In the genomic region with DNA sequence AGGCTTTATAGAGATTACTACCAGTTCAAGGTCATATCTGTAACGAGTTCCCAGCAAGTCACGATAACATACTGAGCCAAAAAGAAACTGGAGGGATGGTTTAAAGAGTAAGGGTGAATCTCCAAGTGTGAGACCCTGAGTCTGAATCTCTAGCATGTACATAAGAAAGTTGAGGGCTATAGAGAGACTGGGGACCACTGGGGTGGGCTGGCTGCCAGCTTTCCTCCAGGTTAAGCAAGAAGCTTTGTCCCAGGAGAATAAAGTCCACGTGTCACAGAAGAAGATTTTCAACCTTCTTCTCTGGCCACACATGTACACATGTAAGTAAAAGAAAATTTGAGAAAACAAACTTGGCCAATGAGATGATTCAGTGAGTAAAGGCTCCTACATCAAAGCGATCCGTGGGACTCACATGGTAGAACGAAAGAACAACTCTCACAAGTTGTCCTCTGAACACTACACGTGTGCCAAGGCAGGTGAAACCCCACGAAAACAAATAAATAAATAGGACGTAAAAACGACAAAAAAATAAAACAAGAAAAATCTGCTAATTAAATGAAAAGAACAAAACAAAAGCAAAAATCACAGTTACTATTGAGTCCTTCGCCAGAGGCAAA, we compare ENCODE assay signal across 8 mouse cellular contexts. TPM values are rescaled to one million over a fixed set of nuclear protein-coding genes. Genes with fewer than 3 reads are reported as not detected.
A peak's percentile ranks its signal among the peaks of the same experiment; 100 is the strongest.
DNase-seq lines count a peak whose midpoint lies in the region; ATAC-seq and TF ChIP-seq lines count a peak whose summit lies in the region.

No protein-coding gene starts in this region.

- H3K27me3 ChIP-seq in lung, embryonic 14.5 days (ENCODE audit: insufficient read depth, low read length) = no peaks in the 10 kb centered on the region; the same call in 1 of the 2 replicates
- H3K27me3 ChIP-seq in hindbrain, embryonic 14.5 days (ENCODE audit: control insufficient read depth, insufficient read depth, low read length) = no peaks in the 10 kb centered on the region

- no peaks in the 10 kb centered on the region; the same call in 1 of the 2 replicates for H3K4me1 ChIP-seq in lung, embryonic 14.5 days (ENCODE audit: insufficient read depth)
- peaks cover 12% of the 10 kb centered on the region for H3K4me1 ChIP-seq in hindbrain, embryonic 14.5 days (replicated peaks; ENCODE audit: control insufficient read depth, insufficient read depth, low read length)

- H3K9ac ChIP-seq in lung, embryonic 14.5 days = no peak overlapping the region
- peak overlapping the region; percentile 94; the same call in 1 of the 2 replicates for H3K9ac ChIP-seq in hindbrain, embryonic 14.5 days

- no peak; the same call in 1 of the 2 replicates for ATAC-seq in lung, embryonic 14.5 days (ENCODE audit: insufficient read depth)
- no peak for ATAC-seq in hindbrain, embryonic 14.5 days (ENCODE audit: low FRiP score)

- H3K36me3 ChIP-seq in lung, embryonic 14.5 days (ENCODE audit: insufficient read depth) = no peaks in the 10 kb centered on the region
- no peaks in the 10 kb centered on the region; the same call in 1 of the 2 replicates for H3K36me3 ChIP-seq in hindbrain, embryonic 14.5 days (replicated peaks; ENCODE audit: control insufficient read depth, insufficient read depth)
- no peaks in the 10 kb centered on the region for H3K36me3 ChIP-seq in macrophage (ENCODE audit: inconsistent target)

- H3K9me3 ChIP-seq in lung, embryonic 14.5 days (ENCODE audit: low read depth, low read length) = no peaks in the 10 kb centered on the region
- no peaks in the 10 kb centered on the region for H3K9me3 ChIP-seq in hindbrain, embryonic 14.5 days (ENCODE audit: control insufficient read depth, low read length)

- H3K4me3 ChIP-seq in lung, embryonic 14.5 days (ENCODE audit: low read depth, low read length) = peak overlapping the region; percentile 65
- peak overlapping the region; percentile 84 for H3K4me3 ChIP-seq in hindbrain, embryonic 14.5 days (replicated peaks; ENCODE audit: low read length)
- H3K4me3 ChIP-seq in macrophage (ENCODE audit: inconsistent target) = peak overlapping the region; percentile 66

- no peak for TF ChIP-seq CTCF in lung, embryonic 14.5 days (IDR thresholded peaks at IDR 0.05; ENCODE audit: low read depth)

- no peak overlapping the region for H3K27ac ChIP-seq in lung, embryonic 14.5 days (ENCODE audit: low read depth)
- H3K27ac ChIP-seq in hindbrain, embryonic 14.5 days = peak overlapping the region; percentile 51; the same call in 1 of the 2 replicates
- H3K27ac ChIP-seq in macrophage = no peak overlapping the region

- peak; percentile 4 for DNase-seq in lung, embryonic 14.5 days
- no peak for DNase-seq in lung, postnatal 14 days
- DNase-seq in cerebellum, postnatal 36 days = peak; percentile 11 to 22
- no peak for DNase-seq in hindbrain, embryonic 14.5 days (ENCODE audit: low spot score)
- DNase-seq in thymus, postnatal 4 days = no peak
- DNase-seq in left cerebral cortex, postnatal 25 days (ENCODE audit: low spot score in 2 of 2) = no peak
- no peak for DNase-seq in gastrocnemius, adult 18-20 months (ENCODE audit: low spot score)

- intact Hi-C loops in left cerebral cortex, postnatal 25 days (cut with DNase I) = loop anchor here (5.0 kb wide), 1 partner anchor 104 kb away; no protein-coding TSS in a partner anchor

- peaks cover 29% of the 10 kb centered on the region; the same call in 1 of the 2 replicates for H3K79me2 ChIP-seq in macrophage (ENCODE audit: inconsistent target)

- H3K4me2 ChIP-seq in lung, embryonic 14.5 days = peak overlapping the region; percentile 80
- peak overlapping the region; percentile 84 for H3K4me2 ChIP-seq in hindbrain, embryonic 14.5 days (replicated peaks)

- WGBS in lung, embryonic 14.5 days = 56% methylated on average over 11 of the region's 11 CpGs
- 65% methylated on average over 11 of the region's 11 CpGs for WGBS in hindbrain, embryonic 14.5 days
- 59% methylated on average over 11 of the region's 11 CpGs for WGBS in macrophage (ENCODE audit: missing documents)

RNA-seq across cellular contexts. Expression of gene Gm5114, which starts 35.8 kb away (rescaled TPM):
- not detected in 2 replicates for polyA plus RNA-seq in lung, embryonic 14.5 days (2014; fragmentation: Nextera tagmentation; extraction: Ambion mirVana)
- not detected in 2 replicates for polyA plus RNA-seq in hindbrain, embryonic 14.5 days (2014; fragmentation: Nextera tagmentation; extraction: Ambion mirVana)
- not detected for total RNA-seq in macrophage (2018; cell fraction: chromatin; rRNA removed)
- not detected for total RNA-seq in macrophage (2018; cell fraction: cytosol; rRNA removed)
- not detected for total RNA-seq in macrophage (2018; cell fraction: nucleus; rRNA removed)
- polyA plus RNA-seq in macrophage (2018) = not detected in 3 replicates
- not detected for total RNA-seq in left cerebral cortex, postnatal 25 days (2021)
- not detected for total RNA-seq in gastrocnemius, adult 18-20 months (2021)

Comparison
In these comparisons a context has a peak if more than half of its experiments do, and no peak if none do; other contexts are left out.
1. DNase-seq: peak in lung, embryonic 14.5 days (single experiment) and cerebellum, postnatal 36 days (2 of 2); none in lung, postnatal 14 days (single experiment), hindbrain, embryonic 14.5 days (single experiment), thymus, postnatal 4 days (single experiment), left cerebral cortex, postnatal 25 days (0 of 2) and gastrocnemius, adult 18-20 months (single experiment).
2. Peak in every context shown above with its lines, with median percentiles within 50 percentile points of each other: H3K4me3 ChIP-seq.